Mouse (Mus musculus) cerebellum, postnatal 10 days (tissue): ENCODE measurements around the gene Slc12a1.
"Not testable (repeated sequence)": the region's sequence is repeated elsewhere in the genome, so short reads cannot be mapped to it uniquely, and the experiment has no call there.

Experiments
- DNase-seq, 2 experiments: peaks; one replicate each; pipeline ENCODE4 v3.0.0; 2021; ENCODE audit warnings: mixed read lengths in 2 of 2

Slc12a1 gene

GRCm38 (mm10) chr2:125152388-125152787 lies at the start of gene Slc12a1:
TSS of gene Slc12a1 (plus strand) at chr2:125152505.
- no peak for DNase-seq

GRCm38 (mm10) chr2:125104491-125104890 lies 47.8 kb upstream of the Slc12a1 start:
- DNase-seq: not testable (repeated sequence)

- DNase-seq: not testable (repeated sequence)
These were observed 45.8 kb upstream of the Slc12a1 start for GRCm38 (mm10) chr2:125106536-125106935.

- DNase-seq: peak; percentile 28 to 29
These were observed 32.8 kb upstream of the Slc12a1 start for GRCm38 (mm10) chr2:125119381-125120110.

GRCm38 (mm10) chr2:125122288-125122623 lies 30.0 kb upstream of the Slc12a1 start:
- DNase-seq: no peak

GRCm38 (mm10) chr2:125122624-125123476 lies 29.5 kb upstream of the Slc12a1 start:
- DNase-seq: peak; percentile 78 to 79

GRCm38 (mm10) chr2:125123477-125123852 lies 28.8 kb upstream of the Slc12a1 start, which contains the start of gene Myef2:
TSS of gene Myef2 (minus strand) at chr2:125123661.
- peak; percentile 95 to 96 for DNase-seq

- no peak for DNase-seq
These were observed 26.5 kb upstream of the Slc12a1 start for GRCm38 (mm10) chr2:125125824-125126223.

GRCm38 (mm10) chr2:125126792-125127191 lies 25.5 kb upstream of the Slc12a1 start:
- no peak for DNase-seq

GRCm38 (mm10) chr2:125134113-125134512 lies 18.2 kb upstream of the Slc12a1 start:
- no peak for DNase-seq

- DNase-seq: peak; percentile 50 to 54
These were observed 16.1 kb upstream of the Slc12a1 start, which contains the start of gene Ctxn2 for GRCm38 (mm10) chr2:125135903-125136811. TSS of gene Ctxn2 (plus strand) at chr2:125136692.

- DNase-seq: no peak
These were observed 15.5 kb upstream of the Slc12a1 start for GRCm38 (mm10) chr2:125136846-125137245.

- DNase-seq: no peak
These were observed 10.0 kb upstream of the Slc12a1 start for GRCm38 (mm10) chr2:125142336-125142735.

- DNase-seq: no peak
These were observed 2.0 kb downstream of the Slc12a1 start for GRCm38 (mm10) chr2:125154294-125154693.

GRCm38 (mm10) chr2:125155504-125155903 lies 3.2 kb downstream of the Slc12a1 start:
- DNase-seq: peak in 1 of 2 experiments; percentile 19

GRCm38 (mm10) chr2:125162012-125162470 lies 9.7 kb downstream of the Slc12a1 start:
- DNase-seq: no peak

- peak; percentile 68 to 78 for DNase-seq
These were observed 26.0 kb downstream of the Slc12a1 start for GRCm38 (mm10) chr2:125178225-125178798.

GRCm38 (mm10) chr2:125187904-125188303 lies 35.6 kb downstream of the Slc12a1 start:
- peak in 1 of 2 experiments; percentile 44 for DNase-seq

GRCm38 (mm10) chr2:125189197-125189596 lies 36.9 kb downstream of the Slc12a1 start:
- peak; percentile 80 to 86 for DNase-seq

GRCm38 (mm10) chr2:125192905-125193304 lies 40.6 kb downstream of the Slc12a1 start:
- no peak for DNase-seq

GRCm38 (mm10) chr2:125196771-125197170 lies 44.5 kb downstream of the Slc12a1 start:
- no peak for DNase-seq
